Mouse (Mus musculus): ENCODE data around the gene Nol9.

GRCm38 (mm10) chr4:152006812-152007211, 32.3 kb upstream of the Nol9 start:
- TF ChIP-seq CTCF (IDR thresholded peaks at IDR 0.05; ENCODE audit: low read depth) (no peak), EP300 (IDR thresholded peaks at IDR 0.05; ENCODE audit: low read depth) (no peak)
